Mouse (Mus musculus) testis, adult 2 months (tissue): ENCODE data around the gene Cep68.

ENCODE experiments used
- CTCF ChIP-seq: fragments of 200-500 bp; IDR thresholded peaks from 2 replicates; pipeline ENCODE4 v1.5.1; 2012; ENCODE audit warnings: low read depth, mild to moderate bottlenecking, inconsistent platforms, low read length, moderate library complexity; ENCODE audit not compliant: control insufficient read depth, insufficient read depth, insufficient replicate concordance
- POLR2A ChIP-seq: fragments of 200-500 bp; IDR thresholded peaks from 2 replicates; pipeline ENCODE4 v1.6.1; 2012; ENCODE audit warnings: low read depth, mild to moderate bottlenecking, inconsistent platforms, low read length, moderate library complexity; ENCODE audit not compliant: control insufficient read depth

GRCm38 (mm10) chr11:20225938-20226337, 23.3 kb downstream of the Cep68 start:
- no peak for TF ChIP-seq CTCF
- no peak for TF ChIP-seq POLR2A
